Mouse (Mus musculus) gastrocnemius, adult 8-10 months (tissue): ENCODE data around the gene Enam. TPM values are rescaled to one million over a fixed set of nuclear protein-coding genes. Genes with fewer than 3 reads are reported as not detected.
"Not testable (repeated sequence)": the region's sequence is repeated elsewhere in the genome, so short reads cannot be mapped to it uniquely, and the experiment has no call there.

Source experiments
- DNase-seq, 2 experiments: peaks; one replicate each; pipeline ENCODE4 v3.0.0; 2022; ENCODE audit warnings: low spot score in 2 of 2
- total RNA-seq, 4 experiments: library from RNA; stranded (reverse); gene quantifications; 2 replicates each; pipeline ENCODE4 v1.2.4; 2022

The Enam gene
- total RNA-seq, result not detected

- no peak for DNase-seq
These were observed at the start of gene Enam for GRCm38 (mm10) chr5:88487675-88488074. Gene Enam (plus strand): TSS chr5:88487975.

- no peak for DNase-seq
These were observed 32.1 kb upstream of the Enam start, which contains the start of gene Ambn for GRCm38 (mm10) chr5:88455691-88456090. Gene Ambn (plus strand): TSS chr5:88455991.

GRCm38 (mm10) chr5:88467471-88467870 is 20.3 kb upstream of the Enam start:
- no peak for DNase-seq

GRCm38 (mm10) chr5:88468807-88469704 is 18.7 kb upstream of the Enam start:
- DNase-seq, result no peak

- DNase-seq, result no peak
These were observed 1.2 kb downstream of the Enam start for GRCm38 (mm10) chr5:88489004-88489403.

- DNase-seq, result no peak
These were observed 3.3 kb downstream of the Enam start for GRCm38 (mm10) chr5:88491111-88491510.

GRCm38 (mm10) chr5:88499781-88500180 is 12.0 kb downstream of the Enam start:
- DNase-seq, result no peak

- no peak for DNase-seq
These were observed 20.8 kb downstream of the Enam start for GRCm38 (mm10) chr5:88508555-88508954.

GRCm38 (mm10) chr5:88508990-88509389 is 21.2 kb downstream of the Enam start:
- no peak for DNase-seq

- DNase-seq, result no peak
These were observed 31.5 kb downstream of the Enam start for GRCm38 (mm10) chr5:88519232-88519631.

GRCm38 (mm10) chr5:88527657-88528056 is 39.9 kb downstream of the Enam start, which contains the start of gene Jchain:
Gene Jchain (minus strand): TSS chr5:88527891.
- DNase-seq, result no peak

- no peak for DNase-seq
These were observed 43.1 kb downstream of the Enam start for GRCm38 (mm10) chr5:88530908-88531307.

GRCm38 (mm10) chr5:88534697-88535096 is 46.9 kb downstream of the Enam start:
- DNase-seq, result no peak

- no peak for DNase-seq
These were observed 53.1 kb downstream of the Enam start for GRCm38 (mm10) chr5:88540845-88541244.

- DNase-seq, result no peak
These were observed 55.0 kb downstream of the Enam start for GRCm38 (mm10) chr5:88542651-88543282.

- not testable (repeated sequence) for DNase-seq
These were observed 56.6 kb downstream of the Enam start for GRCm38 (mm10) chr5:88544411-88544810.

GRCm38 (mm10) chr5:88545536-88545935 is 57.8 kb downstream of the Enam start:
- DNase-seq, result no peak

GRCm38 (mm10) chr5:88553271-88554085 is 65.7 kb downstream of the Enam start:
- no peak for DNase-seq

- DNase-seq, result peak; percentile 89 to 90
These were observed 66.5 kb downstream of the Enam start, which contains the start of gene Utp3 for GRCm38 (mm10) chr5:88554086-88554886. Gene Utp3 (plus strand): TSS chr5:88554462.
